Mouse (Mus musculus) inflammation-experienced regulatory T-cells, adult 6 months (primary cell): ENCODE measurements at regions not wholly inside any gene's neighbourhood (a gene's known extent, or its start where the extent isn't known, plus 50 kb on each side); places are given as distances from the start of the nearest gene placed in this dataset.

Experiments used
- ATAC-seq: one replicate; pipeline ENCODE4 v1.8.0; 2017

GRCm38 (mm10) chr5:146684429-146684828, 99.4 kb upstream of the Gpr12 start:
- ATAC-seq, result no peak

- no peak for ATAC-seq
These were observed 98.5 kb upstream of the Gpr12 start for GRCm38 (mm10) chr5:146683554-146683953.

- ATAC-seq, result no peak
These were observed 97.9 kb upstream of the Gpr12 start for GRCm38 (mm10) chr5:146682893-146683292.

GRCm38 (mm10) chr5:146681512-146681911, 96.5 kb upstream of the Gpr12 start:
- no peak for ATAC-seq

- ATAC-seq, result no peak
These were observed 94.2 kb upstream of the Gpr12 start for GRCm38 (mm10) chr5:146679198-146679681.

GRCm38 (mm10) chr5:146678775-146679170, 93.7 kb upstream of the Gpr12 start:
- ATAC-seq, result no peak

GRCm38 (mm10) chr5:146678049-146678774, 93.2 kb upstream of the Gpr12 start:
- no peak for ATAC-seq

- no peak for ATAC-seq
These were observed 92.1 kb upstream of the Gpr12 start for GRCm38 (mm10) chr5:146677151-146677515.

GRCm38 (mm10) chr5:146676470-146677150, 91.6 kb upstream of the Gpr12 start:
- ATAC-seq, result no peak

- ATAC-seq, result no peak
These were observed 90.8 kb upstream of the Gpr12 start for GRCm38 (mm10) chr5:146675887-146676277.

GRCm38 (mm10) chr5:146675006-146675886, 90.2 kb upstream of the Gpr12 start:
- ATAC-seq, result peak; percentile 87

- no peak for ATAC-seq
These were observed 76.7 kb upstream of the Gpr12 start for GRCm38 (mm10) chr5:146661751-146662150.

- ATAC-seq, result no peak
These were observed 72.2 kb upstream of the Gpr12 start for GRCm38 (mm10) chr5:146657228-146657627.

- peak; percentile 80 for ATAC-seq
These were observed 70.4 kb upstream of the Gpr12 start for GRCm38 (mm10) chr5:146655394-146655793.

- no peak for ATAC-seq
These were observed 68.8 kb upstream of the Gpr12 start for GRCm38 (mm10) chr5:146653686-146654450.

- no peak for ATAC-seq
These were observed 67.8 kb upstream of the Gpr12 start for GRCm38 (mm10) chr5:146652874-146653273.

GRCm38 (mm10) chr5:146648519-146649060, 63.6 kb upstream of the Gpr12 start:
- no peak for ATAC-seq

GRCm38 (mm10) chr5:146647628-146648380, 62.8 kb upstream of the Gpr12 start:
- no peak for ATAC-seq

- ATAC-seq, result no peak
These were observed 59.5 kb upstream of the Gpr12 start for GRCm38 (mm10) chr5:146644499-146644898.

- no peak for ATAC-seq
These were observed 56.9 kb upstream of the Gpr12 start for GRCm38 (mm10) chr5:146641931-146642330.

- no peak for ATAC-seq
These were observed 51.8 kb upstream of the Gpr12 start for GRCm38 (mm10) chr5:146636859-146637258.
